Mouse (Mus musculus) gonadal fat pad, adult 2 months (tissue): ENCODE results near the gene Stim2. TPM values are rescaled to one million over a fixed set of nuclear protein-coding genes. Genes with fewer than 3 reads are reported as not detected.

Experiments
- DNase-seq: peaks from one replicate; pipeline ENCODE4 v3.0.0-alpha.2; 2012; ENCODE audit warnings: low read depth
- polyA plus RNA-seq: library from polyadenylated mRNA; depleted of rRNA; stranded (reverse); fragments of >200 nt; gene quantifications from 2 replicates; pipeline ENCODE4 v1.2.3, GENCODE M21; 2012

The Stim2 gene
- polyA plus RNA-seq, 1 experiment = 24.2 TPM

DNA sequence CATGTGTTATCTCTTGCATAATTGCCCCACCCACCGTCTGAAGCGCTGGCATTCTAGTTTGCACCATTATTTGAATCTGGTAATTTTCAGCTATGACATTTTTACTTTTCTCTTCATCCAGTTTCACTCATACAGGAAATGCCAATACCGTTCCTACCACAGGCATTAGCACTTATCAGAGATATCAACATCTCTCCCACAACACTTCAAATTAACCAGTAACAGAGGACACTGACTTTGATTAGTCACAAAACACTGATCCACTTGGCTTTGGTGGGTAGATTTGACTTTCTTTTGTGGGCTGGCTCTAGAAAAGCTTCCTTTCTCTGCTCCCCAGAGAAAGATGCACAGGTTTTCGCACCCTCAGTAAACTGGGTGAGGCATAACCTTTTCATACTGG lies 3.7 kb upstream of the Stim2 start:
- DNase-seq = no peak

DNA sequence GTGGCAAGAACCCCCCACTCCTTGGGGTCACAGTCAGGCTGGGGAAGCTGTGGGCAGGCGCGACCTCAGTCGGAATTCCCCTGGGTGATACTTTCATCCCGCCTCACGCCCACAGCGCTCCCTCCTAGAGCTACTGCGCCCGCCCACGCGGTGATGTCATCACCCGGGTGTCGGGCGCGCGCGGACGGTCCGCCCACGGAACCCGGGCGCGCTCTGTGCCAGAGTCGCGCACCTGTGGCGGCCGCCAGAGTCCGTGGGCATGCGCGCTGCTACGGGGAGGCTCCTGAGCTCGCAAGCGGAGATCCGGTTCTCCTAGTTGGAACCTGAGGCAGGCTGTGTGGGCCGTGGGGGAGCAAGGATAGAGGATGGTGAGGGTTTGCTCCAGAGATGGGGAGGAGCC lies 3.0 kb upstream of the Stim2 start:
- DNase-seq = no peak

DNA sequence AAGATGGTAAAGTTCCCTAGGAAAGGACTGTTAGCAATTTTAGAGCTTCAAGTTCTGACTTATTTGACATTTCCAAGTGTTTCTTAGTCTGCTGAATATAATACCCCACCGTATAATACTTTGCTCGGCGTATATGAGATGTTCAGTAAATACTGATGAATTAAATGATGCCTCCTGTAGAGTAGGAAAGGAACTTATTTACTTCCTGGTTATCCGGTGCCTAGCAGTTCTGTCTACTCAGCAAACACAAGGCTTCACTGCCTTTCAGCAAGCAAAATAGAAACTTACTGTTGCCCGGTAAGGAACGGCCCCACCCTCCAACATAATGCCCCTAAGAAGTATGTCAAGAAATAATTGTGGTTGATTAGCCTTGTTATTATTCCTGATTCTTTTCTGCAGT lies 1.5 kb upstream of the Stim2 start:
- DNase-seq = no peak

DNA sequence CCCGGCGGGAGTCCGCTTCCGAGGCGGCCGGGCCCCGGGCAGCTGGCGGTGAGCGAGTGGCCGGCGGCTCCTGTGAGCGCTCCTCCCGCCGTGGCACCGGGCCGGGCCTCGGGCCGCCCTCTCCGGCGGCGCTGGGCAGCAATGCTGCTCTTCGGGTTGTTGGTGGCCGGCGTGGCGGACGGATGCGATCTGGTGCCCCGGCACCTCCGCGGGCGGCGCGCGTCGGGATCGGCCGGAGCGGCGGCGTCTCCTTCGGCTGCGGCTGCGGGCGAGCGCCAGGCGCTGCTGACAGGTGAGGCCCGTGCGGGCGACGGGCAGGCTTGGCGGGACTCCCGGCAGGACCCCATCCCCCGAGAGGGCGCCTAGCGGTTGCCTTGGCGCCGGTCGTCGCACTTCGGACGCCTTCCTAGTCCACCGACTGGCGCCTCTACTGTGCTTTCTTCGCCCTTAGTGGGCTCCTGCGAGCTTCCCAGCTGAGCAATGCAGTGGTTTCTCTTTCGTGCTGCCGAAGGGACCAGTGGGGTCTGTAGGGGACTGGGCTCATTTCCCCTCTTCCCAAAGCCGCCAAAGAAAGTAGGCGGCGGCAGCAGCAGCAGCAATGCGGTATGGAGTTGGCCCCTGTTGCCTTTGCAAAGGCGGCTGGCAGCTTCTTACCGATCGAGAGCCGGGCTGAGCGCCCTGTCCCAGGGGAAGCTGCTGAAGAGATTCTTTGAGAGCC lies 603 bp downstream of the Stim2 start:
- no peak for DNase-seq

DNA sequence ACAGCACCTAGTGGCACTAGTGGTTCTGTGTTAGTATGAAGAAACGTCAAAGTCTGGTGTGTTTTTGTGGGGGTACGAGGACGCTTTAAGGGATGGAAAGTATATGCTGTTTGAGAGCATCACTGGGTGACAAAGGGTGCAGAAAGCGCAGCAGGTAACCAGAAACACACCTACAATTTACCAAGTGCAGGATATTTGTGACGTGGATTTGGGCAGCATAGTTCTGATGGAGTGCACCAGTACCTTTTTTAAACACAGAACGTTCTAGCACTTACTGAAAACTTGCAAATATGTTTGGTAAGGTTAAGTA lies 1.1 kb downstream of the Stim2 start:
- no peak for DNase-seq

DNA sequence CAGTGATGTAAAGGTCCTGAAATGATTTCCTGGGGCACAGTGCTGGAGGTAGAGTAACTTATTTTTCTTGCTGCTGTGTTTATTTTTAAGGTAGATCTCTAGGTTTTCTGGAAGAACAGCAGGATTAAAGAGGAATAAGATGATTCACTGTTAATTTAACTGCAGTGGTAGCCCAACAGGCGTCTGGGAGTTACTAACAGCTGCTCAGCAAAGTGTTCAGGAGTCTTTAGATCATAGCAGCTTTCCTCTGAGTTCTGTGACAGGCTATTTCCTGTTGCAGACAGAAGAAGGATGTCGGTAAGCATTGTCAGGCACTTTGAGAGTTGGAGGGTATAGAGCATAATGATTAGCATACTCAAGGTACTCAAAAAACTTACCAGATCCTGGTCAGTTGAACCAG lies 1.5 kb downstream of the Stim2 start:
- DNase-seq = no peak

DNA sequence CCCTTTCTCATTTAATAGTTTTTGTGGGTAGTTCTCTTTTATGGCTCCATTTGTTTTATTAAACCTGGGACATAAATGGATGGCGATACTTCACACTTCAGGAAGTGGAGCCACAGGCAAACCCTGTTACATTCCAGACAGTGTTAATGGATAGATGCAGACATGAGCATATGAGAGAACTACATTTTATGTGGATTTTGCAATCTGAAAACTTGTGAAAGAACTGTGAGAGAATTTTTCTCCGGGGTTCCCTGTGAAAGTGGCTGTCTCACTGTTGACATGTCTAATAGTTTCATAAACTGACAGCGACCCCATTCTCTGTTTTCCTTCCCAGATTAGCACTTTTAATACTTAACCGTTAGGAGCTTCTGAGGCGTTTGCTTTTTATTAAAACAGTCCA lies 2.7 kb downstream of the Stim2 start:
- DNase-seq = no peak

DNA sequence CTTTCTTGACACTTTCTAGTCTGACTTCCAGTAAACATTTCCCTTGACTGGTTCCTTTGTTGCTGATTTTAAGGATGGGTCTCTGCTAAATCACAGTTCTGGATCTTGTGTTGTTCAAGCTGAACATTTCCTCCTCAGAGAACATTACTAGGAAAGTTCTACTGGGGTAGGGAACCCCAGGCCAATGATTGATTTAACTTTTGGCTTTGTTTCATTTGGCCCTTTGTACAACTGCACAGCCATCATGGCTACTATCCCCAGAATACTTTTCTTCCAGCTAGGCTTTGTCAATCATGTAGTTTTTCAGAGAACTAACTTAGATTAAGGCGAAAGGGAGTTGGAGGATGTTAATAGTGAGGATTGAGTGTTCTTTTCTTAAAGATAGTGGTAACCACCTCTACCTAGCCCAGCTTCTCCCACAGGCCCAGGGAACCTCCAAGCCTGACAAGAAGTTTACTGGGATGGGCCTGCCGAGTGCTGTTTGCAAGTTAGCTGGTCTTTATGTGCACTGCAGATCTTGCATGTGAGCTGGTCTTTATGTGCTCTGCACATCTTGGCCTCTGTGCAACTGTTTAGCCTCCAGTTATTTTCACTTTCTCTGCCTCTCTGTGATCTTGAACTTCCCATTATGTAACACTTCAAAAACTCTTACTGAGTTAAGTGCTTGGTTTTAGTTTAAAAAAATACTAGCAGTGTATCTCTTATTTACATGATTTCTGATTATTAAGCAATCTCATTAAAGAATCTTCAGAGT lies 7.0 kb downstream of the Stim2 start:
- no peak for DNase-seq

DNA sequence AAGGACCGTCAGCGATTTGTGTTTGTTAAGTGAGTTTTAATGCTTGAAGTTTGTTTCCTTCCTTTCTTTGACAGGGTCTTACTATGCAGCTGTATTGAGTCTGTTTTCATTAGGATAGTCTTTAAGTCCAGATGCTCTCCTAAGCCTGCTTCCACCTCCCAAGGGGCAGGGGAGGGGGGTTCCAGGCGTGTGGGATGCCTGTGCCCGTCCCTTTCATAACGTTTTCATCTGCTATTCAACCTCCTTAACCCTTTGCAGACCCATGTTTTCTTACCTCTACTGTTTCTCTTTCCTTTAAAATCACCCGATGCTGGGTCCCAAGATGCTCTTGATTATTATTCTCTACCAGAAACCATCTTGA lies 7.5 kb downstream of the Stim2 start:
- DNase-seq = no peak

DNA sequence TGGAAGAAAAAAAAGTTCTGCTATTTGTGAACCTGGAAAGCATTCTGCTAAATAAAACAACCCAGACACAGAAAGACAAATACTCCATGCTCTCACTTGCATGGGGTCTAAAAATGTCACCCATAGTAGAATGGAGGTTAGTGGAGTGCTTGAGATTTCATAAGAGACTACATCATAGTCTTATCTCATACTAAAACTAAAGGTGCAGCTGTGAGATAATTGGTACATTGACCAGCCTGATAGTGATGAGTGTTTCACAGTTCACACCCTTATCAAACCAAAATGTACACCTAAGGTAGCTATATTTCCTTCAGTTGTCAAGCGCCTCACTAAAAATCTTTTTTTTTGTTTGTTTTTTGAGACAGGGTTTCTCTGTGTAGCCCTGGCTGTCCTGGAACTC lies 8.5 kb downstream of the Stim2 start:
- DNase-seq = no peak

DNA sequence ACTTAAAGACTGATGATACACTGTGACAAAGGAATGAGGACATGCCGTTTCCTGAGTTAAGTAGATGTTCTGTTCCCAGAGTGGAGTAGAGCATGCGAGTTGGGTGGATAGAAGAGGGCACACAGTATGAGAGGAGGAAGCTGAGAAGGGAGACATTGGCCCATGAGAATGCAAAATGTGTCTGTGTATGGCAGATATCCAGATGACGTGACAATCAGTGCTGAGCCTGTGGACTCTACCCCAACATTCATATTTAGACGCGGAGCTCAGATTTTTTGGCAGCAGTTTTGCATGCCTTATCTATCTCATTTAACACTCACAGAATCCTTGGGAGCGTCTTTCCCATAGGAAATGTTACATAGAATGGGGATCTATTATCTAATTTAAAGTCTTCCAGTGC lies 9.3 kb downstream of the Stim2 start:
- no peak for DNase-seq

DNA sequence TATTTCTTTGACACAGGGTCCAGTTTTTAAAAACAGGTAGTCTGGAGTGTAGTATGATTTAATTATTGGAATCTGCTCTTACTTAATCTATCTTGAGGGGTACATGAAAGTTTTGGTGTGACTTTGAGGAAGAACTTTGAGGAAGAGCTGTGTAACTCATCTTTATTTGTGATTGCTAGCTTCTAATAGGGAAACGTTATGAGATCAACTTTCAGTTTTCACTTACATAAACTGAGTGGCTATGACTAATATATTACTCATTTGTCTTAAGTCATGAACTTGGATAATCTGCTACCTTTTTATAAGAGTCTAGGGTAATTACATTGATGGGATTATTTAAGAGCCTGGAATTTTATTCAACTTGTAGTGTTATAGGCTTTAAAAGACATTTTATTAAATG lies 15.0 kb downstream of the Stim2 start:
- no peak for DNase-seq

DNA sequence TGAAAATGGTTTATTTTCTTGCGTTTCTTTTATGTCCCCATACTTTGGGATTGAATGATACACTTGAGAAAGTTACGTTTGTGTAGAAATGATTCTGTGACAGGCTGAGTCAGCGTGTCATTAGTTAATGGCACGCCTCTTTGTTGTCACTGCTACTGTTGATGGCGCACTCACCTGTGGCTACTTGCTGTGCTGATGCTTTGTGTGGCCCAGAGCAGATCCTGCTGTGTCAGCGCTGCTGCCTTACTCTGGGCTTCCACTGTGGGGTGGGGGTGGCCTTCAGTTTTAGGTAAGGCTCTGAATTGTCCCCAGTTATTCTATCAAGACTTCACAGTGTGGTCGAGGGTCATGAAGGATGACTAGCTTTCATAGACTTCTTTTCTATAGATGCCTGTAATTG lies 18.8 kb downstream of the Stim2 start:
- DNase-seq = no peak

DNA sequence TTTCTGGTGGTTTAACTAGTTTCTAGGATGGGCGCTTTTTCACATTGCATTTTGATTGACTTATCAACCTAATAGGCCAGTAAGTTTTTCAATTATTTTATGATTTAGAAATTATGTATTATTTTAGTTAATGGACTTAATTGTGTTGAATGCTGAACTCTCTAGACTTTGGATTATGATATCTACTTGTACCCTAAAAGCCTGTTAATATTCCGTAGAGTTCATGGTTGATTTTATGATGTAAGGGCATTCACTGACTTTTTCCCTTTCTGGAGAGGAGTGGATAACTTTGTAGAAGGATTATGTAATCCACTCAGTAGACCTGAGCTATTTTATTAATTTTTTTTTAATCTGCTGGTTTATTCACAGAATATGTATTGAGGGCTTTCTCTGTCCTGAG lies 20.6 kb downstream of the Stim2 start:
- DNase-seq = no peak

DNA sequence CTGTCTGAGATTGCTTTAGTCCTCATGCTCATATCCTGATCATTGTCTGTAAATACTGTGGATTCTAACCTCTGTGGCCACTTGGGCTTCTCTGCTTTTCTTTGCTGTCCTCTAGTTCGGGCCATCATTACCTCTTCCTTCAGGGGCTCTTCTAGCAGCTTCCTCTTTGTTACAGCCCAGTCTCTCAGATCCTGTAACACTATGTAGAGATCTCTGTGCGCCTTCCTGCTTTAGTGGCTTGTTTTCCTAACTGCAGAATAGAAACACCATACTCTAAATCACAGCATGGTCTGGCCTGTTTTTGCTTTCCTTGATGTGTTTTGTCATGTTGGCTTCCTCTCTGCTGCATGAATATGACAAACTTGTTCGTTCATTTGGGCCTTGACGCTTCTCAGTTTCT lies 21.2 kb downstream of the Stim2 start:
- no peak for DNase-seq

DNA sequence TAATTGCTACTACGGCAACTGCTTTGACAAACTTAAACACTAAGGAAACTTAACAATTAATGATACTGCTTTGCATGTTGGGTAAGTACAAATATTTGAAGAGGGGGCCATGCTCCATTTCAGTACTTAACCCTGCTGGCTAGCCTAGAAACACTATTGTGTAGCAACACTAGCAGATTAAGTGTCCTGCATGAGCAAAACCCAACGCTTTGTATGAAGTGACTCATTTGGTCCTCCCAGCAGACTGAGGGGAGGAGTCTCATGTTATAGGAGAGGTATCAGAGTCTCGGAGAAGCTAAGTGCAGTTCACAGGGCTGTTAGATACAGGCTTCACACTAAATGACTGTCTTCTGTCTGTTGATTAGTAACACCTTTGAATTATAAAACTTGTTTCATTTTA lies 26.3 kb downstream of the Stim2 start:
- no peak for DNase-seq

DNA sequence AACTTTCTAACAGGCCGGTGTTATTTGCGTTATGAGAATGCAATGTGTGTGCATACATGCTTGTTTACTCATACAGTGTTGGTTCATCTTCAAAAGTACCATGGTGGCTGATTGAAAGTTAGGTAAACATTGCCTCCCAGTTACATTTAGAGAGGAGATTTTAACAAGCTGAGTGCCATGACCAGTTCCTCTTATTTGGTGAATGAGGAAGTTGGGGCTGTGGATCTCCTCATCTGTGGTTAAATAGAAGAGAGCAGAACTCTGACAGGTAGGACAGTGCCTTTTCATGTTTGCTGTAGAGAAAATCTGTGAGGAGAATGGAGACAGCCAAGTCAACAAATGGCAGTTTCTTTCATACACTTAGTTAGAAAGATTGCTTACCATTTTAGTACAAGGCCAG lies 27.3 kb downstream of the Stim2 start:
- no peak for DNase-seq

DNA sequence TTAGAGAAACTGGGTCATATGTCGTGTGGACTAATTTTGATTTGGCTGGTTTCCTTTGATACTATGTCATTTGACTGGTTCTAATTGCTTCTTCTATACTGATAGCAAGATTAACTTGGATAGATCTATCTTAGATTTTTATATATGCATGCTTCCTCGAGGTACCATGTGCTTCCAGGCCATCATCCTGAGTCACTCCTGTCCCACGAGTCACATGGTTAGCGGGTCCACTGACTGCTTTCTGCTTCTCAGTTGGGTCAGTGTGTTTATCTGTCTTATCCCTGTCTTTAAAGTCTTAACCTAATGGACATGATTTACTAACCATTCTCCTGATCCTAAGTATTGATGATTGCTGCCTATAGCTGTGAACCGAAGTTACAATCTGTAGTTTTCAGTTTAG lies 34.9 kb downstream of the Stim2 start:
- DNase-seq = no peak

DNA sequence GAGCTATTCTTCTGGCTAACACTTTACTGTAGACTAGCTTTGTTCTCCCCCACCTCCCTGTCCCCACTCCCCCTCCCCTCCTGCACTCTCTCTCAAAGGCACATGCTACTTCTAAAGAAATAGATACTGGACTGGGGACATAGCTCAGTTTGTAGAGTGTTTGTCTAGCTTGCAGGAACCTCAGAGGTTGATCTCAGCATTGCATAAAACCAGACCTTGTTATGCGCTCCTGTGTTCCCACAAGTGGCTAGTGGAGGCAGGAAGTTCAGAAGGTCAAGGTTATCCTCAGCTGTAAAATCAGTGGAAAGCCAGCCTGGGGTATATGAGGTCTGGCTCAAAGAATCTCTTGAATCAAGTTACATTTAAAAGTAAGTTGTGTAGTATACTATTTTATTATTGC lies 36.4 kb downstream of the Stim2 start:
- DNase-seq = no peak

DNA sequence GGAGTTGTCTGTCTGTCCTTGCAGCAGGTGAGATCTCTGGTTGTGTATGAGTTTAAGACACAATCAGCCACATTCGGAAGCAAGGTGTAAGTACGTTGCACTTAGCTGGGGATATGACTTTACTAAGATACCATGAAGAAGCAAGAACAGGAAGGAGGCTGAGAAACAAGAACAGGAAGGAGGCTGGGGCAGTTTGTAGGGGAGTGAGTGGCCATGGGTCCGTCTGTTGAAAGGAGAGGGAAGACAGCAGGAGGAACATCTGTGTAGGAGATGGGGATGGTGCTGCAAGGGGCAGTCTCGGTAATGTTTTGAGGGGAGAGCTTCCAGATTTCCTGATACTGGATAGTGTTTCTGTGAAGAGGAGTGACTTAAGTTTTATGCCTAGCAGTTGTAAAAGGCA lies 40.3 kb downstream of the Stim2 start:
- DNase-seq = no peak

DNA sequence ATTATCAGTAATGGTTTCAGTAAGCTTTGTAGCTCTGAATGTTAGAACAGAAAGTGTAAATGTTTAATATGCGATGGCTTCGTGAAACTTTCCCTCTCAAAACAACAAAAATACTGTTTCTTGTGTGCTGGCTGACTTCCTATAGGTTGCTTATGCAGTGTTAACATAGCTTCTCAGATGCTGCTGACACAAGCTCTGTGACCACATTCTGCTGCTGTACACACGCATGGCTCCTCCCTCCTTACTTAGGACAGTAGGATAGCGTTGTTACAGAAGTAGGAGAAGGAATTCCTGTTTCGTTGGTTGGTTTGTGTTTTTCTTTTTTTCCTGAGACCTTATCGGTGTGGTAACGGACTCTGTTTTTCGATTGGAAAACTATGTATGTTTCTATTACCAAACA lies 42.2 kb downstream of the Stim2 start:
- no peak for DNase-seq

DNA sequence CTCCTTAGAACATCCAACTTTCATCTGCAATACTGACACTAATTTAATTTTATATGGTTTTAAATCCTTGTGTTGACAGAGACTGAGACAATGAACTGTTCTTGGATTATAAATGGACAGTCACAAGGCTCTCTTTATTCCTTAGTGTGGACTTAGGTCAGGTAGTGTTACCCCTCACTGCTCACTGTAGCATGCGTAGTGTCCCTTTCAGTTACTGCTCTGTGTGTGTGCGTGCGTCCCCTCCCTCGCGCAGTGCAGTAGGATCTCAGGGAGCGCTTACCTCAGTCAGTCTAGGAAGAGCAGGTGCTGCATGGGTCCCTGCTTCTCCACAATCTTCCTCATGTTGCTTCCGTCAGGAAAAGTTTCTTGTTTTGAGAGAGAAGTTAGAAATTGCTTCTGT lies 43.7 kb downstream of the Stim2 start:
- DNase-seq = no peak

DNA sequence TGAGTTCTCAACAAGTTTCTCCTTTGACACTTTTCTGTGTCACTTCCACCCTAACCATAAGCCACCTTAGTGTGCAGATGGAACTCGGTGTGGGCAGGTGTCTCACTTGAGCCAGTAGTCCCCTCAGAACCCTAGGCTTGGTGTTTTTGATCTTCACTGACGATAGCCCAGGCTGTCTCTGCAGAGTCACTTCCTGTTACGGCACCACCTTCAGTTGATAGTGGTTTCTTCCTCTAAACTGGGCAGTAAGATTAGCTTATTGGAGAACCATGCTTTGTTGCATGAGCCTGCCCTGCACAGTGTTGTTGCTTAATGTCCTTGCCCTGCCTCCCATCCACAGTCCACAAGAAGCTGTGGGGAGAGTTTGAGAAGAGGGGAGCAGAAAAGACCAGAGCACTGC lies 47.2 kb downstream of the Stim2 start:
- DNase-seq = no peak

DNA sequence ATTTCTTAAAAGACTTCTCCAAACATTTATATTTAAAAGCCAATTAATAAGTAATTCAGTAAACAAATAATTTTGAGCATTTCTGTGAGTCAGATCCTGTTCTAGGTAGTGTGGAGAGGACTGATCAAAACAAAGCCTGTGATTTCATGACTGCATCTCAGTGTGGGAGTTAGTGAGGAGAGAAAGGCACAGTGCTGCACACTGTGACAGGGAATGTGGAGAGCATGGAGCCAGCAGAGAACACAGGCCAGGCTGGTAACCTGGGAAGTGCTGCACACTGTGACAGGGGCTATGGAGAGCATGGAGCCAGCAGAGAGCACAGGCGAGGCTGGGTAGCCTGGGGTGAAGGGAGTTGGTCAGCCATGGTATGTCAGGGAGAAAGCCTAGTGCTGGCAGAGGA lies 48.1 kb downstream of the Stim2 start:
- DNase-seq = no peak
